Mouse (Mus musculus) midbrain, embryonic 13.5 days (tissue): ENCODE data around the gene Ube2h. TPM values are rescaled to one million over a fixed set of nuclear protein-coding genes. Genes with fewer than 3 reads are reported as not detected.

Experiments
- ATAC-seq: fragments of 200-750 bp; cut with Nextera tagmentation; 2 replicates; pipeline ENCODE4 v1.8.0; 2017; ENCODE audit warnings: mild to moderate bottlenecking, moderate TSS enrichment, moderate library complexity
- H3K27ac ChIP-seq: fragments of 300-500 bp; sonication (generic); 2 replicates; pipeline ENCODE4 v1.5.1; 2015; ENCODE audit warnings: inconsistent platforms, mild to moderate bottlenecking, moderate library complexity
- H3K27me3 ChIP-seq: fragments of 300-500 bp; sonication (generic); 2 replicates; pipeline ENCODE4 v1.6.1; 2015; ENCODE audit warnings: mild to moderate bottlenecking, inconsistent platforms
- H3K36me3 ChIP-seq: fragments of 300-500 bp; sonication (generic); 2 replicates; pipeline ENCODE4 v1.6.1; 2015; ENCODE audit warnings: mild to moderate bottlenecking, inconsistent platforms
- H3K4me1 ChIP-seq: fragments of 300-500 bp; sonication (generic); replicated peaks from 2 replicates; pipeline ENCODE4 v1.6.1; 2015; ENCODE audit warnings: inconsistent platforms
- H3K4me2 ChIP-seq: fragments of 300-500 bp; sonication (generic); replicated peaks from 2 replicates; pipeline ENCODE4 v1.6.1; 2015; ENCODE audit warnings: moderate library complexity, mild to moderate bottlenecking, inconsistent platforms
- H3K4me3 ChIP-seq: fragments of 300-500 bp; sonication (generic); replicated peaks from 2 replicates; pipeline ENCODE4 v1.5.1; 2015; ENCODE audit warnings: mild to moderate bottlenecking, inconsistent platforms
- H3K9ac ChIP-seq: fragments of 300-500 bp; sonication (generic); replicated peaks from 2 replicates; pipeline ENCODE4 v1.6.1; 2015; ENCODE audit warnings: mild to moderate bottlenecking, inconsistent platforms
- H3K9me3 ChIP-seq: fragments of 300-500 bp; sonication (generic); 2 replicates; pipeline ENCODE4 v1.6.1; 2016; ENCODE audit warnings: mild to moderate bottlenecking, inconsistent platforms
- WGBS: fragments of 180-500 bp; shearing (Covaris S2); methylation state at CpG from one replicate; pipeline ENCODE4 v1.1.7; 2015; 5-methylcytosine and 5-hydroxymethylcytosine counted together
- polyA plus RNA-seq: library from polyadenylated mRNA; unstranded; fragments of >200 nt; fragmentation: Nextera tagmentation; extraction: Ambion mirVana; gene quantifications from 2 replicates; pipeline ENCODE4 v1.2.1, GENCODE M21; 2015

Gene Ube2h
- polyA plus RNA-seq, 1 experiment from 2014 or later = 66.0 TPM

DNA sequence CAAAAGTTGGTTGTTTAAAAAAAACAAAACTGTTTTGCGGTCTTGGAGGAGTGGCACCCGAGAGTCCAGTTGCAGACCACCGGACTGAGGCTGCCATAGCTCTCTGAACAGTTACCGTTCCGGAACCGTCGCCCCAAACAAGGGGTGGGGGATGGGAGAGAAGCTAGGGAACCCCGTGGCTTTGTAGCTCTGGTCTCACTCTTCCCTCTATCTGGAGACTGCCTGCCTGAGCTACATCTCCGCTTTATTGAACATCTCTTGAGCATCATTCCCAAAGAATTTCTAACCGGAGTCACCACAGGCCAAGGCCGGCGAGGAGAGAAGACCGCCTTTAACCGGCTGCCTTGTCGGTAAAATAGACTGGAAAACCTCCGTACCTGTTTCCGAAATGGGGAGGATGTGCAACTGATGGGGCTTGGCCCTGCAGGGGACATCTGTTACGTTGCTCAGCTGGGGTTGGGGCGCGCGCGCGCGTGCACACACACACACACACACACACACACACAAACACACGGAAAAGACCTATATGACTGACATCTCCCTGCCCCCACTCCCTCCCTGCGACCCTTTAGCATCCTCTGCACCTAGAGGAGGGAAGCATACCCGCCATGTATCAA, 126.2 kb downstream of the Ube2h start:
- peaks cover 92% of the 10 kb centered on the region for H3K27me3 ChIP-seq
- WGBS = 1% methylated on average over 27 of the region's 27 CpGs
- H3K4me2 ChIP-seq = no peak overlapping the region
- H3K9ac ChIP-seq = no peak overlapping the region
- H3K36me3 ChIP-seq = no peaks in the 10 kb centered on the region
- H3K4me1 ChIP-seq = peaks cover 48% of the 10 kb centered on the region
- no peaks in the 10 kb centered on the region for H3K9me3 ChIP-seq
- ATAC-seq = no peak
- no peak overlapping the region for H3K4me3 ChIP-seq
- no peak overlapping the region for H3K27ac ChIP-seq

DNA sequence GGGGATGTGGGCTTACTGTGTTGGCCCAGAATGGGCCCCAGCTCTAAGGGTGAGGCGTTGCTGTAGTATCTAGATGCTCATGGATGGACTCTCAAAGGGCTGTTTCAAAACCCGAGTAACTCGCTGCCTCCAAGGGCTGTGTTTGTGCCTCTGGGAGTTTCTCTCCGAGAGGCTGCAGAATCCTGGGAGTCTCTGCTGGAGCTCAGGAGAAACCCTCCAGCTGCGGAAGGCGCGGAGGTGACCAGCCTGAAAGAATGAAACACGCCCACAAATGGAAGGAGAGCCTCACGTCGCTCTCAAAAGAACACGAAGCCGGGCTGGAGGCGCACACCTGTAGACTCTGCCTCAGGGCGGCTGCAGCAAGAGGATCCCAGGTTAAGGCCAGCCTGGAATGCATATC, 127.0 kb downstream of the Ube2h start:
- Histone ChIP-seq H3K36me3 (no peaks in the 10 kb centered on the region), H3K9me3 (no peaks in the 10 kb centered on the region), H3K4me2 (no peak overlapping the region), H3K27ac (no peak overlapping the region), H3K9ac (no peak overlapping the region), H3K4me3 (no peak overlapping the region), H3K27me3 (peaks cover 96% of the 10 kb centered on the region), H3K4me1 (peaks cover 54% of the 10 kb centered on the region)
- 1% methylated on average over 14 of the region's 14 CpGs for WGBS
- no peak for ATAC-seq

DNA sequence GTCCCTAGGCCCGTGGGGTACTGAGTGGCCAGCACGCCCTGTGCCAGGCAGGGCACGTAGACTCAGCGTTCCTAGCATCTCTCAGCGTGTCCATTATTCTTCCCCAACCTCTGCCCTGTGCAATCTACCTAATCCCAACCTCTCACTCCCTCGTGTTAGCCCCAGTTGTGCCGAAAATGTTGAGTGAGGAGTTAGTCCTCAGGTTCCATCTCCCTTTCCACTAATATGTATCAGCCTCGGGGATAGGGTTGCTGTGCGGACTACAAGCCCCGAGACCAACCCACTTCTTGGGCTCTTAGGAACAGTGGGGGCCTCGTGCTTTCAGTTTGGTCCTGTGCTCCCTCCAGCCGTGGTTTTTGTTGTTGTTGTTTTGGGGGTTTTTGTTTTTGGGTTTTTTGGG, 127.8 kb downstream of the Ube2h start:
- ATAC-seq = no peak
- no peaks in the 10 kb centered on the region for H3K36me3 ChIP-seq
- no peak overlapping the region for H3K9ac ChIP-seq
- H3K27ac ChIP-seq = no peak overlapping the region
- no peak overlapping the region for H3K4me3 ChIP-seq
- H3K27me3 ChIP-seq = peaks cover 97% of the 10 kb centered on the region
- H3K9me3 ChIP-seq = no peaks in the 10 kb centered on the region
- H3K4me2 ChIP-seq = no peak overlapping the region
- 4% methylated on average over 12 of the region's 12 CpGs for WGBS
- H3K4me1 ChIP-seq = peaks cover 54% of the 10 kb centered on the region

DNA sequence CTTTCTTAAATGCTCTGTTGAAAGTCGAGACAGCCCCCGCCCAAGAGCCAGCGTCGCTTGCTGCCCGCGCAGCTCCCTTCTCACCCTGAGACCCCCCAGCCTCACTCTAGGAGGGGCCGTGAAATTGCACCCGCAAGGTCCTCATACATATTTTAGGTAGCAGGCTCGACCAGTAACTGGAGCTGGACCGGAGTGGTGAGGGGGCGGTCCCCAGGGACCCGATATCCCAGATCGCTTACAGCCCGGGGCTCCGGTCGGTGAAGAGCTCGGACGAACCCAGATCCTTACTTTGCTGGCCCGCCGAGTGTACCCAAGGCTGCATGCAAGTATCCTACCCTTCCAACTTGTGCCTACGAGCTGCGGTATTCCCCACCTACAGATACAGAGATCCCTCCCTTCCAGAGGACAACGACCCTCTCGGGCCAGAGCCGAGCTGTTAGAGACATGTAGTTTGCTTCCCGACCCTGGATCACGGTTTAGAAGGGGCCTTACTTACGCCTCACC, 128.4 kb downstream of the Ube2h start:
- H3K4me3 ChIP-seq = peak overlapping the region; percentile 28
- no peaks in the 10 kb centered on the region for H3K36me3 ChIP-seq
- WGBS = under 1% methylated on average over 28 of the region's 28 CpGs
- H3K9ac ChIP-seq = no peak overlapping the region
- peaks cover 97% of the 10 kb centered on the region for H3K27me3 ChIP-seq
- no peak overlapping the region for H3K27ac ChIP-seq
- H3K4me2 ChIP-seq = peak overlapping the region; percentile 44
- H3K4me1 ChIP-seq = peaks cover 54% of the 10 kb centered on the region
- no peaks in the 10 kb centered on the region for H3K9me3 ChIP-seq
- no peak for ATAC-seq

DNA sequence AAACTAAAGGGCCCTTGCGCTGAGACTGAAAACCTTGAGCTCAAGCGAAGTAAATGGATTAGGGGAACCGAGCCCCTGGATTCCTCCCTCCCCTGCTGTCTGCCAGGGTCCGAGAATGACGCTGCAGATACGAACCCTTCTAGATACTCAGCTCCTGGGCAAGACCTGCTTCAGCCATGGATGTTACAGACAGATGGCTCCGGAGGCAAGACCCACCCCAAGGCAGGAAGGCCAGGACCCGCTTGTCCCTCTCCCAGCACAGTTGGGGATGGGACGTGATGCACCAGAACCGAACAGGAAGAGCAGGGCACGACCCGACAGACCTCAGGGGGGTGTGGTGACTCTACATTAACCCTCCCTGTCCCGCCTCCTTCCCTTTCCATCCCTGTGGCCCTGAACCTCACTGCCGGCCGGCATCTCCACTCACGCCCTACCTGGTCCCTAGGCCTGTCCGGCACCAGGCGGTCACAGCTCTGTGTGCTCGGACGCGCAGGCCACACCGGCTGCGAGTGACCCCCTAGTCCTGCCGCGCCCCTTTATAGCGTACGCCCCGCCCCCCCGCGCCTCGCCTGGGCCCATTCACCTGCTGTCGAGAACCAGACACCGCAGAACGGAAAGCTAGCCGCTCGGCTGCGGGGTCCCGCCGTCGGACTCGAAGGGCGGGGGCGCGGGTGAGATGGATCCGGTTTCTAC, 129.0 kb downstream of the Ube2h start:
- H3K27ac ChIP-seq = no peak overlapping the region
- ATAC-seq = peak; percentile 9; the same call in 1 of the 2 replicates

DNA sequence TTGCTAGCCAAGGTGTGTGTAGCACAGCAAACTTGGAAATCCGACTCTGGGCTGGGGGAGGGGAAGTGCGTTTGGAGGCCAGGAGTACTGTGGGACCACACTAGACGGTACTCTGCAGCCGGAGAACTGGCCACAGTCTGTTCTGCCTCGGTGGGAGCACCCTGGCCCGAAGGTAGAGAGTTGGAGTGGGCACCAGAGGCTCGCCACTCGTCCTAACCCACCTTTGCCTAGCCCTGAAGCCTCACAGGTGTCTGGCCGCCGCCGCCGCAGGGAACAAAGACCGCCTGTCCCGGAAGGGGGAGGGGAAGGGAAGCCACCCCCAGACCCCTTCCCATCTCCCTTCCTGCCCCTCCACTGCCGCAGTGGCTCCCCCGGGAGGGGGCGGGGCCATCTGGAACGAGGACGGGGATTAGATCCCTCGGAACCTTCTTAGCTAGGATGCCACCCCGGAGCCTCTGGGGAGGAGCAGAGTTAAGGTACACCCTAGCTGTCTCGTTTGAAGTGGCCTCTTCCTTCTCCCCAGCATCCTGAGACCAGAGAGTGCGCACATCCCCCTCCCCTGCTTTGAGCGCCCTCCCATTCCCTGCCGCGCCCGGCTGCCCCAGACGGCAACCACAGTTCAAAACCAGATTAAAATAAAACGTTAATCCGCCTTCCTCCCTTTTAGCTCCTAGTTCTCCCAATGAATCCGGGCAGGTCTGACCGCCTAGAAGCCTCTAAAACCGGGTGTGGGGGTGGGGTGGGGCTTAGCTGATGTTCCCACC, 129.7 kb downstream of the Ube2h start:
- ATAC-seq = 0 out of 2 replicates have a peak, but pooled peaks have one; percentile 12
- no peaks in the 10 kb centered on the region for H3K9me3 ChIP-seq
- H3K27ac ChIP-seq = no peak overlapping the region
- H3K27me3 ChIP-seq = peaks cover 97% of the 10 kb centered on the region
- H3K4me3 ChIP-seq = peak overlapping the region; percentile 25
- no peaks in the 10 kb centered on the region for H3K36me3 ChIP-seq
- peak overlapping the region; percentile 44 for H3K4me2 ChIP-seq
- peaks cover 49% of the 10 kb centered on the region for H3K4me1 ChIP-seq
- under 1% methylated on average over 33 of the region's 33 CpGs for WGBS
- H3K9ac ChIP-seq = no peak overlapping the region

More for the DNA sequence above, 129.0 kb downstream of the Ube2h start:
- H3K4me2 ChIP-seq = peak overlapping the region; percentile 44
- no peaks in the 10 kb centered on the region for H3K9me3 ChIP-seq
- H3K9ac ChIP-seq = no peak overlapping the region
- peaks cover 54% of the 10 kb centered on the region for H3K4me1 ChIP-seq
- under 1% methylated on average over 45 of the region's 45 CpGs for WGBS
- peak overlapping the region; percentile 28 for H3K4me3 ChIP-seq
- no peaks in the 10 kb centered on the region for H3K36me3 ChIP-seq
- peaks cover 97% of the 10 kb centered on the region for H3K27me3 ChIP-seq

DNA sequence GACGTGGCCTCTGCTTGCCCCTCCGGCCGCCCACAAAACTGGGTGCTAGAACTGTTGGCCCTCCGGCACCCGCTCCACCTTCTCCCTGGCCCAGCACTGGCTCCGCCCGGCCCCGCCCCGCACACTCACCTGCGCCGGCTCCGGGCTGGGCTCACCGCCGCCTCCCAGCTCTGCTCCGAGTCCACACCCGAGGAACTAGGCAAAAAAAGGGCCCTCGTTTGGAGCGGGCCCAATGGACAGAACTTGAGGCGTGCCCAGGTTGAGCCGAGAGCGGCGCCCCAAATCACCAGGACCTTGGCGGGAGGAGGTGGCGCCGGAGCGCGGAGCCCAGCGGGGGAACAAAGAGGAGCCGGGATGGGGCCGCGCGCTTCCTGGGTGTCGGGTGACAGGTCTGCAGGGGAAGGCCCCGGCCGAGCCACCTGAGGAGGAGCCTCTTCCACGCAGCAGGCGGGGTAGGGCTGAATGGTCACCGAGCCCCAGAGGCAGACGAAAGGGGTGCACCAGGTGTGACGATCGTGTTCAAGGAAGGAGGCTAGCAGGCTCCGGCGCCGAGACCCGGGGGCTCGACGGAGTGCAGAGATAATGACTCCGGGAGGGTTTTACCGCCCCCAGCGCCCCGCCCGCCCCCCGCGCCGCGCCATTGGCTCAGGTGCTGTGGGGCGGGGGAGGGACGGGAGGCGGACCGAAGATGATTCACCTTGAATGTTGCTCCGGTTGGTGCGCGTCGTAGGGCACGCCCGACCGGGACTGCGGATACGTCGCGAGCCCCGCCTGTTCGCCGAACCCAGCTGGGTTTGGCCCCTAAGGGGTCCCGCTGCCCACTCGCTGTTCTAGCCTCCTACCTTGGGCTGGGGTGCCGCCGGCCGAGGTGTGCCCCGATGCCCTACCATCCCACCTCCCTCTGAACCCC, 130.5 kb downstream of the Ube2h start:
- peaks cover 97% of the 10 kb centered on the region for H3K27me3 ChIP-seq
- H3K36me3 ChIP-seq = no peaks in the 10 kb centered on the region
- under 1% methylated on average over 74 of the region's 80 CpGs for WGBS
- no peaks in the 10 kb centered on the region for H3K9me3 ChIP-seq
- H3K27ac ChIP-seq = no peak overlapping the region
- ATAC-seq = no peak
- H3K9ac ChIP-seq = no peak overlapping the region
- peak overlapping the region; percentile 25 for H3K4me3 ChIP-seq
- H3K4me1 ChIP-seq = peaks cover 46% of the 10 kb centered on the region
- H3K4me2 ChIP-seq = peak overlapping the region; percentile 44

DNA sequence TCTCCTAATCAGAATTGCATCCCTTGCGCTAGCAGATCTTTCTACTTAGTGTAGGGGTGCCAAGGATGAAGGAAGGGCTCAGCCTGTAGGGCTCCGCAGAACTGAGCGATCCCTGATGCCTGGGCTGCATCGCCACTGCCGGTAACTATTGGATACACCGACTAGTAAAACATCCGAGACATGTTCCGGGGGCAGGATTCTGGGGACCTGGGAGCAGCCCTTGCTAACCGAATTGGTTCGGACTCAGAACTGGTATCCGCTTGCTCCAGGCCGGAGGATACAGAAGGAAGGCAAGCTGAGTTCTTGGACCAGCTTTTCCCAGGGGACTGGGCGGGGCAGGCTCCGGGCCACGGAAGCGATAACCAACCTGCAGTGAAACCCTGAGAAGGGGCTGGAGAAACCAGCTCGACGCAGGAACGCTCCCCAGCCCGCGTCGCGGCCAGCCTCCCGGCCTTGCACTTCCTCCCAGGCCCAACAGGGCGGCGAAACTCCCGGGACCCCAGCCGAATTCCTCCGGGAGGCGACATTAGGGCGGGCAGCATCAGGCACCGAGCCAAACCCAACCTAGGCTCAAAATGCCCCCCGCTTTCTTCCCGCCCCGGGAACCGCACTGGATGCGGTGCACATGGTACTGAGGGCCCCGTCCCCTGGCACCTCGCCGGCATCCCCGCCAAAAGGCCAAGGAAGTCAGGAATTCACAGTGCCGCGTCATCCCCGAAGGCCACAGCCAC, 131.4 kb downstream of the Ube2h start:
- H3K27me3 ChIP-seq = peaks cover 97% of the 10 kb centered on the region
- H3K36me3 ChIP-seq = no peaks in the 10 kb centered on the region
- peaks cover 43% of the 10 kb centered on the region for H3K4me1 ChIP-seq
- ATAC-seq = no peak
- peak overlapping the region; percentile 44 for H3K4me2 ChIP-seq
- 1% methylated on average over 44 of the region's 44 CpGs for WGBS
- no peak overlapping the region for H3K9ac ChIP-seq
- H3K27ac ChIP-seq = no peak overlapping the region
- no peaks in the 10 kb centered on the region for H3K9me3 ChIP-seq
- peak overlapping the region; percentile 25 for H3K4me3 ChIP-seq

DNA sequence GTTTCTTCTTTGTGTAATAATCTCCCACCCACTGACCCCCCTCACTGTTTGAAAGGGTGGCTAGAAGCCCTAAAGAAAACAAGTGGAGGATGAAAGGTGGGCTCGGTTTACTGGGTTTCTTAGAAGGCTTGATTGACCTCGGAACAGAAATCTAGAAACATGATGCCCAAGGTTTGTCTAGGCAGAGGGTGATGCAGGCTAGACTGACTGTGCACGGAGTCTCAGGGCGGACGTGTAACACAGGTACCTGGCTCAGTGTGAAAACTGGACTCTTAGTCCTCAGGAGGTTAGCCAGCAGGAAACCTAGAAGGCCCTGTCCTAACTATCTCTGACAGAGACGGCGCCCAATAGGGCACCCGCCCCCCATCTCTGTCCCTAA, 131.9 kb downstream of the Ube2h start:
- Histone ChIP-seq H3K4me1 (peaks cover 42% of the 10 kb centered on the region), H3K4me2 (no peak overlapping the region), H3K36me3 (no peaks in the 10 kb centered on the region), H3K27me3 (peaks cover 97% of the 10 kb centered on the region), H3K9me3 (no peaks in the 10 kb centered on the region), H3K4me3 (0 out of 2 replicates have a peak overlapping the region, but pooled peaks have one; percentile 25), H3K27ac (no peak overlapping the region), H3K9ac (no peak overlapping the region)
- no peak for ATAC-seq
- 6% methylated on average over 8 of the region's 8 CpGs for WGBS

DNA sequence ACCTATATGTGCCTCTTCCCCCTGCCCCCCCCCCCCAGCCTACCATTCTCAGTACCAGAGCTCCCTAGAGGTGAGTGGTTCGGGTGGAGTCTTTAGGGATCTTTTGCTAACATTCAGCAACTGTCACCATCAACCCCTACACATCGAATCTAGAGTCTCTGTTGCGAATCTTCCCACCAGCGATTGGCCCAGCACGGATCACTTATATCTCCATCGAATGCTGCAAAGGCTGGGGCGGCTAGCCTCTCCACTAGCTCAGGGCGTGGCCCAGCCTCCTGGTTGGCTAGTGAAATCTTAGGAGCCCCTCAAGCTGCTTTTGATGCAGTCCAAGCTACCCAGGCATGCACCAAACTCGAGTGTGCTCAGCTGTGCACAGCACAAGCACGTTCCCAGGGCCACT, 132.4 kb downstream of the Ube2h start:
- Histone ChIP-seq H3K9me3 (no peaks in the 10 kb centered on the region), H3K4me3 (no peak overlapping the region)

DNA sequence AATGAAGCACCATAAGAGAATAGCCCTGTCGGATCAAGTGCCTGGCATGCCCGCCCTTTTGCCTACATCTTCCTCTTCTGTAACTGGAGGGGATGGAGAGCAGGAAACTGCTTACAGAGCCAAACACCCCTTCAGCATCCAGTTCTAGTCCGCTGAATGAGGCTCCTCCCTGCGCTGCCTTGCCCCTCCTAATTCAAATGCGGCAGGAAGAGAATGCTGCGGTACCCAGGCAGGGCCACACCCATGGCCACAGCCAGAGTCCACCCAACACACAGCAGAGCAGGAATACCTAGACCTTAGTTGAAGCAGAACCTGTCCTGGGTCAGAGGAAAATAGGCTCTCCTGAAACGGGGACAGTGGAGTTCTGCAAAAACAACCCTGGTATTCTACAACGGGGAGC, 133.1 kb downstream of the Ube2h start:
- Histone ChIP-seq H3K4me2 (no peak overlapping the region), H3K27ac (no peak overlapping the region)

More for the DNA sequence above, 132.4 kb downstream of the Ube2h start:
- H3K27me3 ChIP-seq = peaks cover 92% of the 10 kb centered on the region
- ATAC-seq = no peak
- H3K27ac ChIP-seq = no peak overlapping the region
- no peak overlapping the region for H3K9ac ChIP-seq
- 22% methylated on average over 10 of the region's 10 CpGs for WGBS
- H3K4me2 ChIP-seq = no peak overlapping the region
- no peaks in the 10 kb centered on the region for H3K36me3 ChIP-seq
- peaks cover 44% of the 10 kb centered on the region for H3K4me1 ChIP-seq

More for the DNA sequence above, 133.1 kb downstream of the Ube2h start:
- H3K9me3 ChIP-seq = no peaks in the 10 kb centered on the region
- WGBS = 33% methylated on average over 8 of the region's 8 CpGs
- ATAC-seq = no peak
- peaks cover 50% of the 10 kb centered on the region for H3K4me1 ChIP-seq
- no peaks in the 10 kb centered on the region for H3K36me3 ChIP-seq
- no peak overlapping the region for H3K9ac ChIP-seq
- H3K4me3 ChIP-seq = no peak overlapping the region
- peaks cover 86% of the 10 kb centered on the region for H3K27me3 ChIP-seq
